In genomic region chr17:67667981-67668380, GRCm38 (mm10) we compare ENCODE assay signal across 9 mouse cellular contexts. TPM values are rescaled to one million over a fixed set of nuclear protein-coding genes. Genes with fewer than 3 reads are reported as not detected.
A peak's percentile ranks its signal among the peaks of the same experiment; 100 is the strongest.
DNase-seq lines count a peak whose midpoint lies in the region; ATAC-seq and TF ChIP-seq lines count a peak whose summit lies in the region.
"Had no signal": no experiment of that assay in that cellular context is flagged by ENCODE, and none has a peak within 500 bp of the region (broad histone marks: within the 10 kb centered on the region; RNA-seq: fewer than 3 reads in every experiment).

No protein-coding gene starts in this region.

- no peak overlapping the region for H3K9ac ChIP-seq in hindbrain, embryonic 14.5 days
- H3K9ac ChIP-seq: liver, embryonic 15.5 days had no signal

- H3K27me3 ChIP-seq in cerebellum, adult 2 months (ENCODE audit: control insufficient read depth, insufficient read depth, low read length): no peaks in the 10 kb centered on the region
- H3K27me3 ChIP-seq in hindbrain, embryonic 14.5 days (ENCODE audit: control insufficient read depth, insufficient read depth, low read length): no peaks in the 10 kb centered on the region
- H3K27me3 ChIP-seq: liver, embryonic 15.5 days had no signal

- no peaks in the 10 kb centered on the region for H3K36me3 ChIP-seq in hindbrain, embryonic 14.5 days (replicated peaks; ENCODE audit: control insufficient read depth, insufficient read depth)
- H3K36me3 ChIP-seq: liver, embryonic 15.5 days had no signal

- 13% methylated on average over 3 of the region's 3 CpGs for WGBS in cerebellum, adult 2 months
- WGBS in hindbrain, embryonic 14.5 days: 17% methylated on average over 3 of the region's 3 CpGs

- peak; percentile 9 to 20 for DNase-seq in cerebellum, adult 2 months
- no peak for DNase-seq in cerebellum, adult 9-10 months
- DNase-seq in adrenal gland, adult 2 months: peak; percentile 68
- DNase-seq in hindbrain, embryonic 14.5 days (ENCODE audit: low spot score): peak; percentile 94
- peak; percentile 31 to 57 for DNase-seq in layer of hippocampus, postnatal 14 days (ENCODE audit: low spot score in 2 of 2)
- peak; percentile 47 to 63 for DNase-seq in lung, postnatal 4 days
- DNase-seq in skeletal muscle tissue, adult 2 months (ENCODE audit: low read depth, low spot score): peak; percentile 42

- no peak overlapping the region for H3K27ac ChIP-seq in cerebellum, adult 2 months (ENCODE audit: insufficient read depth, low read length)
- H3K27ac ChIP-seq in embryonic fibroblast, embryonic 13.5 days (ENCODE audit: insufficient read depth, low read length): no peak overlapping the region
- no peak overlapping the region for H3K27ac ChIP-seq in hindbrain, embryonic 14.5 days
- H3K27ac ChIP-seq: liver, embryonic 15.5 days had no signal

- TF ChIP-seq CTCF in cerebellum, adult 2 months (IDR thresholded peaks at IDR 0.05; ENCODE audit: borderline replicate concordance, insufficient read depth, low read depth, low read length): peak; percentile 64
- TF ChIP-seq CTCF in embryonic fibroblast, embryonic 13.5 days (IDR thresholded peaks at IDR 0.05; ENCODE audit: borderline replicate concordance, insufficient read depth, low read length): peak; percentile 82; the same call in 1 of the 2 replicates

- no peak overlapping the region for H3K4me3 ChIP-seq in cerebellum, adult 2 months (replicated peaks; ENCODE audit: insufficient read depth, low read depth, low read length)
- H3K4me3 ChIP-seq in embryonic fibroblast, embryonic 13.5 days (ENCODE audit: insufficient read depth, low read length): no peak overlapping the region
- no peak overlapping the region for H3K4me3 ChIP-seq in hindbrain, embryonic 14.5 days (replicated peaks; ENCODE audit: low read length)
- H3K4me3 ChIP-seq: liver, embryonic 15.5 days had no signal

- H3K9me3 ChIP-seq in hindbrain, embryonic 14.5 days (ENCODE audit: control insufficient read depth, low read length): no peaks in the 10 kb centered on the region
- H3K9me3 ChIP-seq: liver, embryonic 15.5 days had no signal

- ATAC-seq in hindbrain, embryonic 14.5 days (ENCODE audit: low FRiP score): peak; percentile 57; the same call in 1 of the 2 replicates

- no peak for TF ChIP-seq POLR2A in cerebellum, adult 2 months (IDR thresholded peaks at IDR 0.05; ENCODE audit: borderline replicate concordance, insufficient read depth, low read length)
- TF ChIP-seq POLR2A in embryonic fibroblast, embryonic 13.5 days (IDR thresholded peaks at IDR 0.05; ENCODE audit: low read depth, low read length): no peak

- H3K4me2 ChIP-seq in hindbrain, embryonic 14.5 days (replicated peaks): no peak overlapping the region
- H3K4me2 ChIP-seq: liver, embryonic 15.5 days had no signal

- no peaks in the 10 kb centered on the region for H3K4me1 ChIP-seq in cerebellum, adult 2 months (ENCODE audit: control insufficient read depth, insufficient read depth, low read length)
- H3K4me1 ChIP-seq in embryonic fibroblast, embryonic 13.5 days (ENCODE audit: control insufficient read depth, insufficient read depth, low read length): no peaks in the 10 kb centered on the region
- H3K4me1 ChIP-seq in hindbrain, embryonic 14.5 days (replicated peaks; ENCODE audit: control insufficient read depth, insufficient read depth, low read length): no peaks in the 10 kb centered on the region
- H3K4me1 ChIP-seq: liver, embryonic 15.5 days had no signal

RNA-seq across cellular contexts. Expression of gene Lama1, which starts 29.1 kb away (rescaled TPM):
- 1.9 TPM in 2 replicates for polyA plus RNA-seq in cerebellum, adult 2 months (2012; rRNA removed)
- 10 to 100 TPM in 1 of 2 experiments, 1 to 10 TPM in 1; 7.5 to 10.6 TPM for total RNA-seq in adrenal gland, adult 2 months (2021)
- polyA plus RNA-seq in adrenal gland, adult 2 months (2012; rRNA removed): 8.1 and 9.6 TPM in 2 replicates
- 1.3 and 2.5 TPM in 2 replicates for polyA plus RNA-seq in embryonic fibroblast, embryonic 13.5 days (2011; ENCODE audit: insufficient read length, low read depth, missing spikeins)
- 10.5 and 15.4 TPM in 2 replicates for polyA plus RNA-seq in hindbrain, embryonic 14.5 days (2014; fragmentation: Nextera tagmentation; extraction: Ambion mirVana)
- total RNA-seq in layer of hippocampus, postnatal 14 days (2021): 1 to 10 TPM; 6.7 to 7.0 TPM

RNA-seq across cellular contexts. Expression of gene Lrrc30, which starts 35.5 kb away (rescaled TPM):
- polyA plus RNA-seq in cerebellum, adult 2 months (2012; rRNA removed): not detected in 2 replicates
- total RNA-seq in adrenal gland, adult 2 months (2021): under 1 TPM; 0.14 to 0.41 TPM
- polyA plus RNA-seq in adrenal gland, adult 2 months (2012; rRNA removed): 0.28 and 0.35 TPM in 2 replicates
- polyA plus RNA-seq in embryonic fibroblast, embryonic 13.5 days (2011; ENCODE audit: insufficient read length, low read depth, missing spikeins): not detected in 2 replicates
- not detected in 2 replicates for polyA plus RNA-seq in hindbrain, embryonic 14.5 days (2014; fragmentation: Nextera tagmentation; extraction: Ambion mirVana)
- not detected for total RNA-seq in layer of hippocampus, postnatal 14 days (2021)
- polyA plus RNA-seq: liver, embryonic 15.5 days had no signal
